19 mouse cellular contexts compared by ENCODE assay signal in genomic region chr11:103856641-103857040, GRCm38 (mm10).
DNase-seq lines count a peak whose midpoint lies in the region; ATAC-seq lines count a peak whose summit lies in the region.
"Had no signal": no experiment of that assay in that cellular context is flagged by ENCODE, and none has a peak within 500 bp of the region (broad histone marks: within the 10 kb centered on the region; RNA-seq: fewer than 3 reads in every experiment).

No protein-coding gene starts in this region.

- no peak overlapping the region for H3K4me2 ChIP-seq in midbrain, embryonic 11.5 days
- no peak overlapping the region for H3K4me2 ChIP-seq in midbrain, embryonic 16.5 days (ENCODE audit: low read length)

- peaks cover 27% of the 10 kb centered on the region for H3K36me3 ChIP-seq in heart, embryonic 10.5 days
- no peaks in the 10 kb centered on the region for H3K36me3 ChIP-seq in midbrain, embryonic 11.5 days (ENCODE audit: control insufficient read depth, insufficient read depth, low read length)
- peaks cover 17% of the 10 kb centered on the region; the same call in 1 of the 2 replicates for H3K36me3 ChIP-seq in midbrain, embryonic 16.5 days (ENCODE audit: control insufficient read depth, insufficient read depth, low read length)

- H3K9ac ChIP-seq in midbrain, embryonic 11.5 days (ENCODE audit: low read length), result no peak overlapping the region
- no peak overlapping the region for H3K9ac ChIP-seq in midbrain, embryonic 16.5 days (ENCODE audit: low read depth, low read length)

- no peak for ATAC-seq in midbrain, embryonic 11.5 days (ENCODE audit: low FRiP score)
- ATAC-seq in midbrain, embryonic 16.5 days, result no peak
- ATAC-seq: activated CD4-positive, CD25-positive, alpha-beta regulatory T cell, adult 4 months; CD4-positive, CD25-positive, alpha-beta regulatory T cell, adult 4 months; Patski had no signal

- H3K27me3 ChIP-seq in heart, embryonic 10.5 days (ENCODE audit: insufficient read depth, poor library complexity, severe bottlenecking), result no peaks in the 10 kb centered on the region
- no peaks in the 10 kb centered on the region for H3K27me3 ChIP-seq in midbrain, embryonic 11.5 days (ENCODE audit: control insufficient read depth, insufficient read depth, low read length)
- no peaks in the 10 kb centered on the region for H3K27me3 ChIP-seq in midbrain, embryonic 16.5 days (ENCODE audit: control insufficient read depth, insufficient read depth, low read depth, low read length)
- H3K27me3 ChIP-seq: CH12.LX, Patski had no signal

- DNase-seq in heart, embryonic 10.5 days (ENCODE audit: low spot score), result peak; percentile 51
- DNase-seq in heart, postnatal 14 days, result no peak
- DNase-seq in midbrain, embryonic 11.5 days (ENCODE audit: low spot score, missing footprints), result peak; percentile 73
- DNase-seq: adrenal gland, adult 2 months; adrenal gland, adult 8-10 months; adrenal gland, postnatal 10 days; adrenal gland, postnatal 14 days; adrenal gland, postnatal 25 days; adrenal gland, postnatal 36 days; B cell, adult 2 months; cerebellum, adult 11 months; cerebellum, adult 11-12 months; cerebellum, adult 18-20 months had no signal

- intact Hi-C loops in heart, postnatal 14 days (cut with DNase I), result no loop called here

- WGBS in heart, embryonic 10.5 days, result 88% methylated on average over 7 of the region's 7 CpGs
- 94% methylated on average over 7 of the region's 7 CpGs for WGBS in midbrain, embryonic 11.5 days
- 93% methylated on average over 7 of the region's 7 CpGs for WGBS in midbrain, embryonic 16.5 days

- no peaks in the 10 kb centered on the region for H3K9me3 ChIP-seq in heart, embryonic 10.5 days
- H3K9me3 ChIP-seq in midbrain, embryonic 11.5 days (ENCODE audit: control insufficient read depth, low read length), result no peaks in the 10 kb centered on the region
- no peaks in the 10 kb centered on the region for H3K9me3 ChIP-seq in midbrain, embryonic 16.5 days (replicated peaks; ENCODE audit: control insufficient read depth, low read length, poor library complexity, severe bottlenecking)
- H3K9me3 ChIP-seq: G1E had no signal

- H3K4me1 ChIP-seq in heart, embryonic 10.5 days, result peaks cover 13% of the 10 kb centered on the region
- H3K4me1 ChIP-seq in midbrain, embryonic 11.5 days (ENCODE audit: control insufficient read depth, insufficient read depth, low read length), result peaks cover 34% of the 10 kb centered on the region
- peaks cover 25% of the 10 kb centered on the region for H3K4me1 ChIP-seq in midbrain, embryonic 16.5 days (ENCODE audit: control insufficient read depth, insufficient read depth, low read length)

- H3K4me3 ChIP-seq in heart, embryonic 10.5 days, result no peak overlapping the region
- no peak overlapping the region for H3K4me3 ChIP-seq in midbrain, embryonic 11.5 days (ENCODE audit: low read depth, low read length)
- no peak overlapping the region for H3K4me3 ChIP-seq in midbrain, embryonic 16.5 days (ENCODE audit: low read depth, low read length)

- no peak overlapping the region for H3K27ac ChIP-seq in heart, embryonic 10.5 days
- no peak overlapping the region for H3K27ac ChIP-seq in midbrain, embryonic 11.5 days (ENCODE audit: low read depth, low read length)
- H3K27ac ChIP-seq in midbrain, embryonic 16.5 days (ENCODE audit: low read length), result no peak overlapping the region

Comparison
In these comparisons a context has a peak if more than half of its experiments do, and no peak if none do; other contexts are left out.
1. DNase-seq: peak in heart, embryonic 10.5 days (single experiment) and midbrain, embryonic 11.5 days (single experiment); none in heart, postnatal 14 days (0 of 2).